Mouse (Mus musculus): ENCODE results near the gene Phyhd1. TPM values are rescaled to one million over a fixed set of nuclear protein-coding genes. Genes with fewer than 3 reads are reported as not detected.

The Phyhd1 gene
- total RNA-seq, 1 experiment from 2014 or later, result 4.2 TPM

DNA sequence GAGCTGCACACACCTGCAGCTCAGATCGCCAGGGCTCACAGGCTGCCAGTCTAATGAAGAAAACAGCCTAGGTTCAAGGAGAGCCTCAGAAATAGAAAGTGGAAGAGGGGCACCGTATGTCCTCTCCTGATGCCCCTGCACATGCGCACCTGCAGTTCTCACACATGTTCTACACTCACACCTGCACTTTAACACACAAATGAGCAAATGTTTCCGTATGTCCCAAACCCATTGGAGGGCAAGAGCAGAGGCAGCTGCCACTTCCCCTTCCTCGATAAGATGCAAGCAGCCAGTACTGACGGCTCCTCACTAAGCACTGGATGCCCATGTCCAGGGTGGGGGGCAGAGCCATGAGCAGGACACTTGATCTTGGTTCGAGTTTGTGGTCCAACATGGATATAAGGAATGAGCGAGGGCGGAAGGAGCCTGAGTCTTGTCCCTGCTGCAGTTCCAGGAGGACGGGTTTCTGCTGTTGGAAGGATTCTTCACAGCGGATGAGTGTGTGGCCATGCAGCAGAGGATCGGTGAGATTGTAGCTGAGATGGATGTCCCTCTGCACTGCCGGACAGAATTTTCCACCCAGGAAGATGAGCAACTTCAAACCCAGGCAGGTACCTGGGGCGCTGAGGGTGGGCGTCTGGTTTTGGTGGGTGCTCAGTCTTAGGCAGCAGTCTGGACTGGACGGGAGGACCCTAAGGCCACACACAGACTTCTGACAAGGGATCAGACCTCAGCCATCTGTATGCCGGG, 3.4 kb downstream of the Phyhd1 start:
- ATAC-seq (replicated peaks; ENCODE audit: insufficient number of reproducible peaks, low FRiP score, low TSS enrichment, poor library complexity, severe bottlenecking), result no peak

DNA sequence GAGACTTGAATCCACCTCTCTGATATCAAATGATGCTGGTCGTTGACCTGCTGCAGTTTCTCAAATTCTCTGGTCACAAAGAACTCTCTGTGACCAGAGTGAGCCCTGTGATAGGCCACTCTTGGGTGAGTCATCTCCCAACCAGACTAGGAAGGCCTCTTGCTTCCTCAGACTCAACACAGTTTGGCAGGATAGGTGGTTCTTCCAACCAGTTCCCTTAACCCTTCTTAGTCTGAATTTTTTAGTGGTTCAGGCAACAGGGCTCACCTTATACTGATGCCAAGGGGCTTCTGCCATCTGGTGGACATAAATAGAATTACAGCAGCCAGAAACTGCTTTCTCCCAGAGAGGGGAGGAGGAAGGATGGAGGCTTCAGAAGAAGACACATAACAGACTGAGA, 4.1 kb downstream of the Phyhd1 start:
- ATAC-seq (replicated peaks; ENCODE audit: insufficient number of reproducible peaks, low FRiP score, low TSS enrichment, poor library complexity, severe bottlenecking), result peak; percentile 82

DNA sequence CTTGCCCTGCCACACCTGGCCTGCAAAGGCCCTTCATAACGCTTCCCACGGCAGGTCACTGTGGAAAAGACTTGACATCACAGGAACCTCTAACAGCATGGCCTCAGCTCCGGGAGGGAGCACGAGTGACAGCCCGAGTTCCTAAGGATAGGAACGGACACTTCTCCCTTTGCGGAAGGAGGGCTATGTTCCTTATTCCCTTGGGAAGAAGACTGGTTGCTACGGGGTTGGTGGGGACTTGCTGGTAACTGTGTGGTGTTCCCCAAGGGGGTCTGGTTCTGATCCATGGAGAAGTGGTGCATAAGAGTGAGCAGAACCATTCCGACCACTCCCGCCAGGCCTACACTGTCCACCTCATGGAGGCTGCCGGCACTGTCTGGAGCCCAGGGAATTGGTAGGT, 14.7 kb downstream of the Phyhd1 start, which contains the start of gene Gm28038:
Gene Gm28038, plus strand, starts transcription at position 301 of the 400 bp plus-strand sequence.
- no peak for ATAC-seq (replicated peaks; ENCODE audit: insufficient number of reproducible peaks, low FRiP score, low TSS enrichment, poor library complexity, severe bottlenecking)

DNA sequence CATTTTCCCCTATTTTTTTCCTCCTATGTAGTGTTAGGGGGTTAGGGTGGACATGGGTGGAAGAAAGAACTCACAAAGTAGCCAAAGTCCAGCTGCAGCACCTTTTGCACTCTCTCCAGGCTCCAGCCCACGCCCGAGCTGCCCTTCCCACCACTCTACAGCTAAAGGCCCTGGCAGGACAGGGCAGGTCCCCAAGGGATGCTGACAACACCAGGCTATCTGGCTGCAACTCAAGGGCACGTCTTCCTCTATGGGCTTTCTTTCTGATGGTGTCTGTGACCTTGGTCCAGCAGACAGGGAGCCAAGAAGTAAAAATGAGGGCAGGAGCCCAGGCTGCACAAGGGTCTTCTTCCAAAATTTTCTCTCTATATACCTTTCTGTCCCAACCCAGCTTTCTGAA, 15.6 kb downstream of the Phyhd1 start:
- no peak for ATAC-seq (replicated peaks; ENCODE audit: insufficient number of reproducible peaks, low FRiP score, low TSS enrichment, poor library complexity, severe bottlenecking)

DNA sequence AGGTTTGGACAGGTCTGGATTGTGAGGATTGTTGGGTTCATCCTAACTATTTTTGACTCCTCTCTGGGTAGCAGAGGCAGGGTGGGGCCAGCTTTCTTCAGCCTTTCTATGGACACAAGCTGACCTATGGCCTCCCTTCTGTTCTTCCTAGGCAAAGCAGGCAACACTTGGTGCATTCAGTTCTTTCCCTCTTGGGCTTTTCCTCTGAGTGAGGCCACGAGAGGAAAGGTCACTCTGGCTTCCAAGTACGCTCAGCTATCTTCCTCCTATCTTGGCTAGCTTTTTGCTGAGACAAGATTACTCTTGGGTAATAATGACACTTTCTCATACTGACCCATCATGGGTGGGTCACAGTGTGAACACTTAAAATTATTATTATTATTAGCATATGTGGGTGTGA, 17.2 kb downstream of the Phyhd1 start:
- ATAC-seq (replicated peaks; ENCODE audit: insufficient number of reproducible peaks, low FRiP score, low TSS enrichment, poor library complexity, severe bottlenecking), result no peak

- no peak for ATAC-seq (replicated peaks; ENCODE audit: insufficient number of reproducible peaks, low FRiP score, low TSS enrichment, poor library complexity, severe bottlenecking)
Measured at GRCm38 (mm10) chr2:30285004-30285403, 19.0 kb downstream of the Phyhd1 start.

- 0 out of 2 replicates have a peak, but pooled peaks have one; percentile 29 for ATAC-seq (replicated peaks; ENCODE audit: insufficient number of reproducible peaks, low FRiP score, low TSS enrichment, poor library complexity, severe bottlenecking)
Measured at GRCm38 (mm10) chr2:30285416-30286181, 19.6 kb downstream of the Phyhd1 start.

DNA sequence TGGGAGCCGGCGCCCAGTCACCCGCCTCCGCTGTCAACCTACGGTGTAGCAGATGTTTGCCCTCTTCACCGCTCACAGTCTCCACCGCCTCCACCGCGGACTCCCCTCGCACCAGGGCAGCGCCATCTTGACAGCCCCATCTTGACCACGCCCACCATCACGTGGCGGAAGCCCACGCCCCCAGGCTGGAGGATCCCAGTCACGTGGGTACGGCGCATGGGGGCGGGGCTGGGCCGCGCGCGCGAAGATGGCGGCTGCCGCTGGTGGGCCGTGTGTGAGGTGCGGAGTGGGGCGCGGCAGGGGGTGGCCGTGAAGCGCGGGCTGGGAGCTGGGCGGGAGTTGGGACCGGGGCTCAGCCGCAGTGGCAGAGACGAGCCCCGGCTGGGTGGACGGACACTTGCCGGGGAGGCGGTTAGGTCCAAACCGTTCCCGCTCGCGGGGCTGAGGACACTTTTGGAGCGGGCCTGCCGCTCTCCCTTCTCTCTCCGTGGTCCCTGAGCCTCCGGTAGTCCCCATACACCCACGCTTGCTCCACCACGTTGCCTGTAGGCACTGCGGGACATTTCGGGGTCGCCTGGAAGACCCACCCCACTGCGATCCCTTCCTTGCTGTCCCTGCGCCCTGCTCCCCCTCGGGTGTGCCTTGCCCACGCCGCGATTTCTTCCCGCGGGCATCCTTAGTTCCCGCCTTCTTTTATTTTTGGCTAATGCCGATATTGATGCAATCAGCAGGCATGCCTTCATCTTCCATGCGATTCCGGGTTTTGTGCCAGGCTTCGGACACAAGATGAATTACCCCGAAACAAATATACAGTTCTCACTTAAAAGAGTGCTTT, 20.4 kb downstream of the Phyhd1 start, which contains the start of the genes Dolk and Nup188:
Gene Dolk, minus strand, starts transcription at position 143 of the 835 bp plus-strand sequence.
Gene Nup188, plus strand, starts transcription at position 206 of the 835 bp plus-strand sequence.
- ATAC-seq (replicated peaks; ENCODE audit: insufficient number of reproducible peaks, low FRiP score, low TSS enrichment, poor library complexity, severe bottlenecking), result peak; percentile 97

- ATAC-seq (replicated peaks; ENCODE audit: insufficient number of reproducible peaks, low FRiP score, low TSS enrichment, poor library complexity, severe bottlenecking), result no peak
Measured at GRCm38 (mm10) chr2:30287027-30287373, 21.0 kb downstream of the Phyhd1 start.

DNA sequence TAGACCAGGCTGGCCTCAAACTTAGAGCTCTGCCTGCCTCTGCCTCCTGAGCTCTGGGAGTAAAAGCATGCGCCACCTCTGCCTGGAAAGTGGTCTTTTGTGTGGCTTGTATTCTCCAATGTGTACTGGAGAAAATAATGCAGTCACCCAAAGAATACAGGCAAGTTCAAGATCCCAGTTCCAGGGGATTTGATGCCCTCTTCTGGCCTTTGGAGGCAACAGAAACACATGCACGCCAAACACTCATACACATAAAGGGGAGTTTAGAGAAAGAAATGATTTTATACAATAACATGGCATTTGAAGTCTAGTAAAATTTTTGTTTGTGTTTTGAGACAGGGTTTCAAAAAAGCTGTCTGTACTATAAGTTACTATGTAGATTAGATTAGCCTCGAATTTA, 33.5 kb downstream of the Phyhd1 start:
- no peak for ATAC-seq (replicated peaks; ENCODE audit: insufficient number of reproducible peaks, low FRiP score, low TSS enrichment, poor library complexity, severe bottlenecking)

GRCm38 (mm10) chr2:30299966-30300365, 34.0 kb downstream of the Phyhd1 start:
- no peak for ATAC-seq (replicated peaks; ENCODE audit: insufficient number of reproducible peaks, low FRiP score, low TSS enrichment, poor library complexity, severe bottlenecking)

DNA sequence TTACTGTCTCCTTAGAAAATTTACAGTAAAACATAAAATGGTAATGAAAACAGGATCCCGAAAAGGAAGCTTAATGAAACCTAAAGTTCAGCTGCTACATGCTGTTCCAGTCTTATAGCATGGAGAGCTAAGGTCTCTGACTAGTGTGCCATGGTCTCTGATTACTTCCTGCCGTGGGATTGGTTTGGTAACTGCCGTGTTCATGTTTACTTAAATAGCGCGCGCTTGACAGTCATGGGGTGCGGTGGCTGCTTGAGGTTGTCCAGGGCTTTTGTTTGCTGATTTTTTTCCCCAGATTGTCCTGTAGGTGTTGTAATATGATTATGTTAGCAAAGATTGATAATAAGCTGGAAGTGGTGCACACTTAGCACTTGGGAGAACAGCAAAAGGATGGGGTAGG, 40.1 kb downstream of the Phyhd1 start:
- no peak for ATAC-seq (replicated peaks; ENCODE audit: insufficient number of reproducible peaks, low FRiP score, low TSS enrichment, poor library complexity, severe bottlenecking)

GRCm38 (mm10) chr2:30309351-30309750, 43.3 kb downstream of the Phyhd1 start:
- ATAC-seq (replicated peaks; ENCODE audit: insufficient number of reproducible peaks, low FRiP score, low TSS enrichment, poor library complexity, severe bottlenecking), result no peak

- no peak for ATAC-seq (replicated peaks; ENCODE audit: insufficient number of reproducible peaks, low FRiP score, low TSS enrichment, poor library complexity, severe bottlenecking)
Measured at GRCm38 (mm10) chr2:30311481-30311880, 45.5 kb downstream of the Phyhd1 start.

- ATAC-seq (replicated peaks; ENCODE audit: insufficient number of reproducible peaks, low FRiP score, low TSS enrichment, poor library complexity, severe bottlenecking), result no peak
Measured at GRCm38 (mm10) chr2:30316136-30316535, 50.1 kb downstream of the Phyhd1 start.

- ATAC-seq (replicated peaks; ENCODE audit: insufficient number of reproducible peaks, low FRiP score, low TSS enrichment, poor library complexity, severe bottlenecking), result no peak
Measured at GRCm38 (mm10) chr2:30316955-30317354, 51.0 kb downstream of the Phyhd1 start.

- no peak for ATAC-seq (replicated peaks; ENCODE audit: insufficient number of reproducible peaks, low FRiP score, low TSS enrichment, poor library complexity, severe bottlenecking)
Measured at GRCm38 (mm10) chr2:30319260-30319659, 53.3 kb downstream of the Phyhd1 start.

DNA sequence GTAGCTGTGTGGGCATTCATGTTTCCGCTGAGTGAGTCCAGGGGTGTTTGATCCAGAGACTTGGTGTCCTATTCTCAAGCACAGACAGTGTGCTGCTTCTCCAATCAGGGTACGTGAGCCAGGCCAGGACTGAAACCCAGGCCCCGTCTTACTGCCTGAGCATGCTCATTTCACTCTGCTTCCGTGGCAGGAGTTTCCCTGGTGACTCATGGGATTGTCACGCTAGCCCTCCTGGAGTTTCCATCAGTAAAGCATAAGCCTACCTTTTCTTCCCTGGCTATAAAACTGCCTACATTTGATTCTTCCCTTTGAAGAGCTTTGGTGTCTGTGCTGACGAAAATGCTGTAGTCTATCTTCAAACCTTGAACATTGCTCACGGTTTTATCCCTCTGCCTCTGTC, 57.1 kb downstream of the Phyhd1 start:
- ATAC-seq (replicated peaks; ENCODE audit: insufficient number of reproducible peaks, low FRiP score, low TSS enrichment, poor library complexity, severe bottlenecking), result no peak

DNA sequence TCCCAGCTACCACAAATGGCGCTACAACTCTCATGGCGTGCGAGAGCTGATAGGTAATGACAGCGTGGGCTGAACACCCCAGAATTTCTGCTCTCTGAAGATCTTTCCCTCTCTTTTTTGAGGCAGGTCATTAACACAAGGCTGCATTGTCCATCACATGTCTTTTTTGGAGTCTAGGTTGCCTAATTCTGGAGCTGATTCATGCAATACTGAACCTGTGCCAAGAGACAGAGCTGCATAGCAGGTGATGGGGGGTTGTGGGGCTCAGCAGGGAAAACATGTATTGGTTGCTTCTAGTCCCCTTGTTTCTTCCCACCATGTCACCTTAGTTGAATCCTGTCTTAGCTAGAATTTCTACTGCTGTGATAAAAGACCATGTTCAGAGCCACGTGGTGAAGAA, 59.3 kb downstream of the Phyhd1 start:
- ATAC-seq (replicated peaks; ENCODE audit: insufficient number of reproducible peaks, low FRiP score, low TSS enrichment, poor library complexity, severe bottlenecking), result no peak
